Mouse (Mus musculus): ENCODE results near the gene Atcay. TPM values are rescaled to one million over a fixed set of nuclear protein-coding genes. Genes with fewer than 3 reads are reported as not detected.

Atcay gene
- polyA plus RNA-seq, 1 experiment from 2014 or later: 25.9 TPM

DNA sequence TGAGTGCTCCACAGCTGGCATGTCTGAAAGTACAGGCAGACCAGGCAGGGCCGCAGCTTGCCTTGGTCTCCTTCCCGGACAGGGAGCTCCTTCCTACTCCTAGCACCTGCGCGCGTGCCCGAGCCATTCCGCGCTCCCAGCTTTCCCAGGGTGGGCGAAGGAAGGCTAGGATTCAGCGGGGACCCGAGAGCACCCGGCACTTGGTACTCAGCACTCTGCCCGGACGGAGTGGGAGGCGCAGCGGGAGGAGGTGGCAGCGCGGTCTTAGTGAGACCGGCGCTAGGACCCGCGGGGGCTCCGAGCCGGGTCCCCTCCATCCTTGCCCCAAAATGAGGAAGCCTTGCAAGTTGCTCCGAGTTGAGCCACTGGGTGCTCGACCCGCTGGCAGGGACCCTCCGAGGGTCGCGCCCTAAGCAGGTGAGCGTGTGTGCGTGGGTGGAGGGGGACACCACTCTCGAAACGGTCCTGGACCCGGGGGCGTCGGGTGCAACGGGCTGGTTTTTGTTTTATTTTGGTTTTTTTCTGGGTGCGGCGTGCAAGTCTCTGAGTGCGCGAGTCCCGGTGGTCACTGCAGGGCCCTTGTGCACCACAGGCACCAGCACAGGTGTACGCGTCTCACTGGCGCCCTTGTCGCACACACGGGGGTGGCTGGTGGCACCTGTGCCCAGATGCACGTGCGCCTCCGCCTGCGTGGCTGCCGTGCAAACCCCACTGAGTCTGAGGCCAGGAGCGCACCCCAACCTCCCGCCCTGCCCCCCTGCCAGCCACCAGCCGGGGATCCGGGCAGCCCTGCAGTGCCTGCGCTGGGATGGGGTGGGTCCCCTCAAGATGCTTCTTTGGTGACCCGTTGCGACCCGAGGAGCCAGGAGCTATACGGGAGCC lies 26.8 kb upstream of the Atcay start:
- H3K4me3 ChIP-seq: peak overlapping the region; percentile 58
- peaks cover 20% of the 10 kb centered on the region for H3K36me3 ChIP-seq
- H3K4me1 ChIP-seq (replicated peaks): peaks cover 48% of the 10 kb centered on the region
- H3K27ac ChIP-seq: peak overlapping the region; percentile 64
- peaks cover 89% of the 10 kb centered on the region for H3K27me3 ChIP-seq (ENCODE audit: insufficient read depth, poor library complexity, severe bottlenecking)
- 1% methylated on average over 62 of the region's 62 CpGs for WGBS
- peaks cover 6% of the 10 kb centered on the region; the same call in 1 of the 2 replicates for H3K9me3 ChIP-seq
- DNase-seq (ENCODE audit: low spot score): peak; percentile 45

DNA sequence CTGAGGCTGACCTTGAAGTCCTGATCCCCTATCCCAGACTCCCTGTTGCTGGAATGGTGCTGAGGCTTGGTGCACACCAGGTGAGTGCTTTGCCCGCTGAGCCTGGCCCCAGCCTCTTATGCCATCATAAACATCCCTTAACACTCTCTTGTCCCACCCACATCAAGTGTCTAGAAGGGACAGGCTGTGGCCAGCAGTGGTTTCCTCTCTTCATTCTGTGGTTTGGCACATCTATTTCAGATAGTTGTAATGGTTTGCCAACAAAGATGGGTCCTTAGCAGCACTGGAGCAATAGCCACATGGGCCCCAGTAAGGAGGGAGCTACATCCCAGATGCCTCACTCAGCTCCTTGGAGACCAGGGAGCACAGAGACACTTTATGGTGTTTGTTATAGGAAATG lies 24.3 kb upstream of the Atcay start:
- 66% methylated on average over 1 of the region's 1 CpGs for WGBS
- Histone ChIP-seq H3K4me3 (no peak overlapping the region), H3K9me3 (no peaks in the 10 kb centered on the region), H3K27ac (no peak overlapping the region), H3K36me3 (no peaks in the 10 kb centered on the region), H3K4me1 (replicated peaks) (peaks cover 56% of the 10 kb centered on the region), H3K27me3 (ENCODE audit: insufficient read depth, poor library complexity, severe bottlenecking) (peaks cover 100% of the 10 kb centered on the region)
- no peak for DNase-seq (ENCODE audit: low spot score)

DNA sequence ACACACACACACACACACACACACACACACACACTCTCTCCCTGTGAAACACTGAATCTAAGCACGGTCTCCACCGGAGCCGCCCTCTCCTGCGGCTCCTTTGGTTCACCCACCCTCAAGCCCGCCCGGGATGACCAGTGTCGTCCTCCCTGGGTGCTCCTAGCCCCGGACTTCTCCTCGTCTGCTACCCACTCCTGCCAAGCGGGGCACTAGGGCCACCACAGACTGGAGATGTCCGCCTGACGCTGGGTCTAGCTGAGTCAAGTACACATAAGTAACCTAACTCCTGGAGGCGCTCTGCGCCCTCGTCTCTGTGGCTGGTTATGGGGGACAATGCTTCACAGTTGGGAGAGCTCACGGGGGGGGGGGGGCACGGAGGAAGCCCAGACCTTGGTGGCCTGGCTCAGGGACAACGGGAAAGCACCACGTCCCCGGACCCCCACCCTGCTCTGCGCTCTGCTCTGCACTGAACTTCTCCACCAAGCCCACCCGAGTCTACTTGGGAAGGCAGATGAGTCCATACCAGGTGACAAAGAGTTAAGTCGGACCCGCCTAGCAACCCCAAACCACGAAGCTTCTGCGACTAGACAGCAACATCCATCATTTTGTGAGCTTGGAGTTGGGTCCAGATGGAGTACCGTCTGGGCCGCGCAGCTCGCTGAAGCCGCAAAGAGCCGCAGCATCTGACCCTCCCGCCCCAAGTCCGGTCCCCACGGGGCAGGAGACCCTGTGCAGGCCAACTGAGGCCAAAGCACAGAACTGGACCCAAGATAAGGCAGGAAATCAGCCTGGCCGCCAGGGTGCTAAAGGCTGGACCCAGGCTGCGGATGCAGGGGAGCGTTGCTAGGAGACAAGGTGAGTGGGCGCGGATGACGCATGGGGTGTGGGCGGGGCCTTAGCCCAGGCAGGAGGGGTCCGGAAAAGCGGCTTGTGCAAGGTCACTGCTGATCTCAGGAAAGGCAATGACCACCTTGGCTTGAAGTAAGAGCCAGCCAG lies 22.1 kb upstream of the Atcay start, which contains the start of gene Matk:
Gene Matk, plus strand, starts transcription at position 512 of the 996 bp plus-strand sequence.
- Histone ChIP-seq H3K9me3 (no peaks in the 10 kb centered on the region), H3K27ac (peak within 1 kb of the TSS; percentile 54), H3K27me3 (ENCODE audit: insufficient read depth, poor library complexity, severe bottlenecking) (peaks cover 100% of the 10 kb centered on the region), H3K36me3 (no peaks in the 10 kb centered on the region), H3K4me1 (replicated peaks) (peaks cover 48% of the 10 kb centered on the region), H3K4me3 (peak within 1 kb of the TSS; percentile 36)
- 11% methylated on average over 44 of the region's 44 CpGs for WGBS
- DNase-seq (ENCODE audit: low spot score): peak; percentile 61

DNA sequence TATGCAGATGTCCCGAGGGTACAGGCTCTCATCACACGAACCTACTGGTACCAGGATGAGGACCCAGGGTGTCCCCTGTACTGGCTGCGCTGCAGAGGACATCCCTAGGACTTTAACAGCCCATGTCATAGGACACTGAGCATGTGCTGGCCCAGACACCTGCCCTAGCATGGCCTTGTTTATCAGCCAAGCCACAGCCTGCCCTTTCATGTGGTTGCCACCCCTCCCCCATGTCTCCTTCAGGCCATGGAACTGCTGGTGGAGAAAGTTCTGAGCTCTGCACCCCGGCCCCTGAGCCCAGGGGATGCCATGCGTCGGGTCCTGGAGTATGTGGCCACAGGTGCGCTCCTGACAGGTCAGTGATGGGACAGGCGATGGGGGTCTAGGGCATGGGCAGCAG lies 18.8 kb upstream of the Atcay start:
- no peak for DNase-seq (ENCODE audit: low spot score)
- 84% methylated on average over 8 of the region's 8 CpGs for WGBS
- H3K36me3 ChIP-seq: no peaks in the 10 kb centered on the region
- peaks cover 57% of the 10 kb centered on the region for H3K4me1 ChIP-seq (replicated peaks)
- peaks cover 100% of the 10 kb centered on the region for H3K27me3 ChIP-seq (ENCODE audit: insufficient read depth, poor library complexity, severe bottlenecking)
- no peaks in the 10 kb centered on the region for H3K9me3 ChIP-seq
- H3K27ac ChIP-seq: no peak overlapping the region
- H3K4me3 ChIP-seq: no peak overlapping the region

DNA sequence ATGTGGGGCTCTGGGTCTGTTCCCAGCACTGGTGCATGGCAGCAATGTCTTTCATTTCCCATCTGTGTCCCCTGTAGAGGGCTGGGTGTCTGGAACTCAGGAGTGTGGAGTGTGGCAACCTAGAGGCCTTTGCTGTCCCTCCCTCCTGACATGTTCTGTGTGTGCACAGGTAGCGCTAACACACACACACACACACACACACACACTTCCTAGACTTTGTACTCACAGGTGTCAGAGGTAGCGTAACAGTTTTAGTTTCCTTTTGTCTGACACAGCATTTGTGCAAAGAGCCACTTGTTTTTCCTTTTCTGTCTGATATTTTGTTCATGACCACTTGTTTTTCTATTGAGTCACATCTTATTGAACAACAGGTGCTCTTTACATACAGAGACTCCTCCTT lies 17.2 kb upstream of the Atcay start:
- Histone ChIP-seq H3K27me3 (ENCODE audit: insufficient read depth, poor library complexity, severe bottlenecking) (peaks cover 100% of the 10 kb centered on the region), H3K9me3 (no peaks in the 10 kb centered on the region), H3K4me1 (replicated peaks) (peaks cover 54% of the 10 kb centered on the region), H3K27ac (no peak overlapping the region), H3K4me3 (no peak overlapping the region), H3K36me3 (no peaks in the 10 kb centered on the region)
- 90% methylated on average over 2 of the region's 2 CpGs for WGBS
- DNase-seq (ENCODE audit: low spot score): no peak

DNA sequence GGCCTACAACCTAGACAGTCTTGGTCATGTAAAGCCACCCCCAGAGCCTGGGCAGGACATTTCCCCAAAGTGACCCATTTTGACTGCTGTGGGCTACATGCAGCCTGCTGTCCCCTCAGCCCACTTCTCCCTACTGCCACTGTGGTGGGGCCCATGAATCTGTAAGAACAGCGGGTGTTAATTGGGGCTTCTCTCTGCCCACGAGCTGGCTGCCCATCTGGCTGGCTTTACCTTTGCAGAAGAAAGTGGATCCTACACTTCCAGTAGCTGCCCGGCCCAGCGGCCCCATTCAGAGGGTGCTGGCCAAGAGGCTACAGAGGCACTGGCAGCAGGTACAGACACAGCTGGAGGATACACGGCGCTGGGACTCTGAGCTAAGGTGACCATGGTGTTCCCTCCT lies 14.5 kb upstream of the Atcay start:
- H3K9me3 ChIP-seq: no peaks in the 10 kb centered on the region
- no peak for DNase-seq (ENCODE audit: low spot score)
- whole genome bisulfite sequencing: 93% methylated on average over 6 of the region's 6 CpGs
- H3K27me3 ChIP-seq (ENCODE audit: insufficient read depth, poor library complexity, severe bottlenecking): peaks cover 100% of the 10 kb centered on the region
- peak overlapping the region; percentile 54; the same call in 1 of the 2 replicates for H3K27ac ChIP-seq
- peaks cover 40% of the 10 kb centered on the region for H3K4me1 ChIP-seq (replicated peaks)
- H3K4me3 ChIP-seq: no peak overlapping the region
- no peaks in the 10 kb centered on the region for H3K36me3 ChIP-seq

DNA sequence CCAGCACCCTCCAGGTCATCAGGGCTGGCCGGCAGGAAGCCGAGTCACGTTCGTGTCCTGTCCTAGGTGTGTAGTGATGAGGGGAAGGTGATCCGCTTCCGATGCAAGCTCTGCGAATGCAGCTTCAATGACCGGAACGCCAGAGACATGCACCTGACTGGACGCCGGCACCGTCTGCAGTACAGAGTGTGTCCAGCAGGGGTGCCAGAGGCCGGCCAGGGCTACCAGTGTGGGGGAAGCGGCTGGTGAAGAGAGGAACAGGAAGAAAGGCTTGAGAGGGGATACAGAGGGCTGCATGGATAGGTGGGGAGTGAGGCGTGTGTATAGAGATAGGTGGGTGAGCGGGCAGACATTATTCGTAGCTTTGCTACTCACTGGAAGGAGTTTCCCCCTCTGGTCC lies 14.0 kb upstream of the Atcay start:
- peaks cover 40% of the 10 kb centered on the region for H3K4me1 ChIP-seq (replicated peaks)
- WGBS: 10% methylated on average over 17 of the region's 17 CpGs
- peaks cover 100% of the 10 kb centered on the region for H3K27me3 ChIP-seq (ENCODE audit: insufficient read depth, poor library complexity, severe bottlenecking)
- peak overlapping the region; percentile 54; the same call in 1 of the 2 replicates for H3K27ac ChIP-seq
- no peaks in the 10 kb centered on the region for H3K36me3 ChIP-seq
- peak; percentile 85 for DNase-seq (ENCODE audit: low spot score)
- H3K9me3 ChIP-seq: no peaks in the 10 kb centered on the region
- H3K4me3 ChIP-seq: peak overlapping the region; percentile 7; the same call in 1 of the 2 replicates

DNA sequence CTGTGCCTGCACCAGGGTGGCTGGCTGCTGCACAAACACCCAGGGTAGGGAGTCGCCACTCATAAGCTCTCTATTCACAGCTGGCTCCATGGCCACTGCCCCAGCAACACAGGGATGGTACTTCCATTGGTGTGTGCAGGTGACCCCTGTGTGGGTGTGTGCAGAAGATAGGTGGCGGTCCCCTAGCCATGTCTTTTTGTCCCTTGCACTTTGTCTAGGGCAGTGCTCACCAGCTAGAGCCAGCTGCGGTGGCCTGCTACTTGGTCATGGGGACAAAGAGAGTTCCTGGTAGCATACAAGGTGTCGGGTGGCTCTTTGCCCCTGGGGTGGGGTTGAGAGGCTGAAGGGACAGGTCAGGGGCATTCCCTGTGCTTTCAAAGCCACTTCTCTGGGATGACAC lies 13.5 kb upstream of the Atcay start:
- Histone ChIP-seq H3K4me1 (replicated peaks) (peaks cover 40% of the 10 kb centered on the region), H3K4me3 (peak overlapping the region; percentile 7; the same call in 1 of the 2 replicates), H3K36me3 (no peaks in the 10 kb centered on the region), H3K27ac (no peak overlapping the region), H3K9me3 (no peaks in the 10 kb centered on the region), H3K27me3 (ENCODE audit: insufficient read depth, poor library complexity, severe bottlenecking) (peaks cover 100% of the 10 kb centered on the region)
- DNase-seq (ENCODE audit: low spot score): no peak
- WGBS: 83% methylated on average over 4 of the region's 4 CpGs

DNA sequence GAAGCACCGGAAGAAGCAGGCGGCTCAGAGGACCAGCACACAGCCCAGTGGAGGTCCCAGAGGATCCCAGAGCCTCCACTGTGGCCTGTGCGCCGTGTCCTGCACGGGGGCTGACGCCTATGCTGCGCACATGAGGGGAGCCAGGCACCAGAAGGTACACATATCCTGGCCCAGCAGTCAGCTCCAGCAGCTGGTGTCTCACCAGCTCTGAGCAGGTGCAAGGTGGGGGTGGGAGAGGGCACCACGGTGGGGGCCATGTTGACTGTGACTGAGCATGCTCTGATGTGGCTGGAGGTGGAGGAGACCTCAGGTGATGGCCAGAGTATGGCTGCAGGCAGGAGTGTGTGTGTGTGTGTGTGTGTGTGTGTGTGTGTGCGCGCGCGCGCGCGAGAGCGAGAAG lies 11.4 kb upstream of the Atcay start:
- 92% methylated on average over 16 of the region's 16 CpGs for whole genome bisulfite sequencing
- no peaks in the 10 kb centered on the region for H3K36me3 ChIP-seq
- DNase-seq (ENCODE audit: low spot score): no peak
- peaks cover 53% of the 10 kb centered on the region for H3K4me1 ChIP-seq (replicated peaks)
- H3K9me3 ChIP-seq: no peaks in the 10 kb centered on the region
- no peak overlapping the region for H3K4me3 ChIP-seq
- peaks cover 100% of the 10 kb centered on the region for H3K27me3 ChIP-seq (ENCODE audit: insufficient read depth, poor library complexity, severe bottlenecking)
- no peak overlapping the region for H3K27ac ChIP-seq

DNA sequence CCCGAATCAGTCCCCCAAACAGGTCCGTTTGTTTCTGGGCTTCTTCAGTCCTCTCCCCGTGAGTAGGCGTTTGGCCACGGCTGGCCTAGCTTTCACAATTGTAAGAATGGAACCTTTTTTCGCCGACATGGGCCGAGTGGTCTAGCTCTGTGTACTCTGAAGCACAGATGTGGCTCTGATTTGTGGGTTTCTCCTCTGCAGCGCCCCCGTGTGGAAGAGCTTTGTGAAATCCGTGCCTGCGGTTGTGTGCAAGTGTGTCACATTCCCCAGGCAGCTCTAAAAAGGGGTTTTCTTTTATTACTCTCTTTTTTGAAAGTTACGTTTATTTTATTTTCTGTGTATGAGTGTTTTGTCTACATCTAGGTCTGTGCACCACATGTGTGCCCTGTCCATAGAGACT lies 10.2 kb upstream of the Atcay start:
- 19% methylated on average over 13 of the region's 13 CpGs for WGBS
- Histone ChIP-seq H3K27ac (no peak overlapping the region), H3K4me1 (replicated peaks) (peaks cover 56% of the 10 kb centered on the region), H3K4me3 (no peak overlapping the region), H3K36me3 (no peaks in the 10 kb centered on the region), H3K27me3 (ENCODE audit: insufficient read depth, poor library complexity, severe bottlenecking) (peaks cover 96% of the 10 kb centered on the region), H3K9me3 (no peaks in the 10 kb centered on the region)
- DNase-seq (ENCODE audit: low spot score): peak; percentile 79

DNA sequence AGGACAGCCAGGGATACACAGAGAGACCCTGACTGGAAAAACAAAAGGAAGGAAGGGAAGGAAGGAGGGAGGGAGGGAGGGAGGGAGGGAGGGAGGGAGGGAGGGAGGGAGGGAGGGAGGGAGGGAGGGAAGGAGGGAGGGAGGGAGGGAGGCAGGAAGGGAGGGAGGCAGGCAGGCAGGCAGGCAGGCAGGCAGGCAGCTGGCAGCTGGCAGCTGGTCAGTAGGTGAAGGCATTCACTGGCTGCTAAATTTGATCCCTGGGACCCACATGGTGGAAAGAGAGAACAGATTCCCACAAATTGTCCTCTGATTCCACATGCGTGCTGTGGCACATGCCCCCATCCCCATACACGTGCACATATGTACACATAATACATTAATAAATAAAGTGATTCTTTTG lies 8.0 kb upstream of the Atcay start:
- WGBS: 92% methylated on average over 2 of the region's 2 CpGs
- H3K4me3 ChIP-seq: no peak overlapping the region
- H3K4me1 ChIP-seq (replicated peaks): peaks cover 47% of the 10 kb centered on the region
- H3K27me3 ChIP-seq (ENCODE audit: insufficient read depth, poor library complexity, severe bottlenecking): peaks cover 74% of the 10 kb centered on the region
- H3K9me3 ChIP-seq: no peaks in the 10 kb centered on the region
- 0 out of 2 replicates have a peak, but pooled peaks cover 5% of the 10 kb centered on the region for H3K36me3 ChIP-seq
- no peak for DNase-seq (ENCODE audit: low spot score)
- no peak overlapping the region for H3K27ac ChIP-seq

DNA sequence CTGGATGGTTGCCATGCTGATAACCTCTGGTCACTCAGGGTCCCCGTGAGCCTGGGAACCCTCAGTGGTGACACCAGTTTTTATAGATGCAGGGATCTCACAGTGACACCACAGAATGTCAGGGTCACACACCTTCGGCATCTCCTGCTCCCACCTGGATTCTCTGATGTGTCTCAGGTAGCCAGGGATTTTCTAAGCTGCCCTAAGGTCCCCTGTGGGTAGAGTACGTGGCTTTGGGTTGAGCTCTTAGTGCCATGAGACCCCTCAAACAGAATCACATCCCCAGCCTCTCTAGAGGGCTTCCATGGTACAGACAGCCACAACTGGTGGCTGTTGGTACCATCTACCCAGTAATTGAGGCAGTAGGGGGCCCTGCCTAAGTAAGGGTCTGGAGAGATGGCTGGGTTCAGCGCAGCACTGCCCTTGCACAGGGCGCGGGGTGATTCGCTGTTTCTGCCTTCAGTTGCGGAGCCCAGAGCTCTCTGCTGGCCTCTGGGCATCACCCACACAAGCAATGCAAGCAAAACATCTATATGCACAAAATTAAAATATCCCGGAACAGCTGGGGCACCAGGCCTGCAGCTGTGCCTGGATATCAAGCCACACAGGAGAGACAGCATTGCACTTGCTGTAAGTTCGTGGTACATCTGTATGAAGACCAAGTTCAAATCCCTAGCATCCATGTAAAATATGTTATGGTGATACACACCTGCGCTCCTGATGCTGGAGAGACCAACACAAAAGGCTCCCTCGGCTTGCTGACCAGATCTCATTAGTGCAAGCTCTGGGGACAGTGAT lies 6.0 kb upstream of the Atcay start:
- WGBS: 90% methylated on average over 12 of the region's 12 CpGs
- Histone ChIP-seq H3K4me1 (replicated peaks) (peaks cover 58% of the 10 kb centered on the region), H3K9me3 (no peaks in the 10 kb centered on the region), H3K27me3 (ENCODE audit: insufficient read depth, poor library complexity, severe bottlenecking) (peaks cover 68% of the 10 kb centered on the region), H3K27ac (no peak overlapping the region), H3K36me3 (0 out of 2 replicates have a peak, but pooled peaks cover 5% of the 10 kb centered on the region), H3K4me3 (peak overlapping the region; percentile 4; the same call in 1 of the 2 replicates)
- DNase-seq (ENCODE audit: low spot score): no peak

Measured in hindbrain, embryonic 10.5 days (tissue).